Mouse (Mus musculus) WW6 (cell line): Measurements from ENCODE around the gene Drg2.
A peak's percentile ranks its signal among the peaks of the same experiment; 100 is the strongest.

Experiments used
- DNase-seq: peaks from one replicate; pipeline ENCODE4 v3.0.0-alpha.2; 2013; ENCODE audit warnings: low read depth, low spot score

Gene Drg2

DNA sequence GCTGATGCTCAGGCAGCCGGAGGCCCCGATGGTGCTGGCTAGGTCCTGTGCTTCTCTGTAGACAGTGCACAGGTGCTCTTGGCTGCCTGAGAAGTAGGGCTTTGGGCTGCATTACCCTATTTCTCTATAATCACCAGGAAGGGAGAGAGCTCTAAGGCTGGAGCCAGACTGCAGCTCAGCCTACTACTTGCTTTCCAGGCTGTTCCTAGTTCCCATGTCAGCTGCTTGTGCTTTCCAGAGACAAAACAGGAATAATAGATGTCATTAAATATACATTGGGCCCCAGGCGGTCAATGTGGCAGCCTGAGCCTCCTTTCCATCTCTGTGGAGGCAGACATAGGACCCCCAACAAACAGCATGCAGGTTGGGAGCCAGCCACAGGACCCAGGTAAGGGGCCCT is 14.6 kb downstream of the Drg2 start, which contains the start of gene Myo15:
Gene Myo15, plus strand, starts transcription at position 301 of the 400 bp plus-strand sequence.
- no peak for DNase-seq

GRCm38 (mm10) chr11:60470743-60471142 is 16.4 kb downstream of the Drg2 start:
- DNase-seq = no peak

DNA sequence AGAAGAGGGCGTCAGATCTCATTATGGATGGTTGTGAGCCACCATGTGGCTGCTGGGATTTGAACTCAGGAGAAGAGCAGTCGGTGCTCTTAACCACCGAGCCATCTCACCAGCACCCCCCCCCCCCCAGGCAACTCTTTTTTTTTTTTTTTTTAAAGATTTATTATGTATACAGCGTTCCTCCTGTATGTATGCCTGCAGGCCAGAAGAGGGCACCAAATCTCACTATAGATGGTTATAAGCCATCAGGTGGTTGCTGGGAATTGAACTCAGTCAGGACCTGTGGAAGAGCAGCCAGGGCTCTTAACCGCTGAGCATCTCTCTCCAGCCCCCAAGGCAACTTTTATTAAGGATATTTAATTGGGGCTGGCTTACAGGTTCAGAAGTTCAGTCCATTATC is 20.1 kb downstream of the Drg2 start:
- DNase-seq = no peak

DNA sequence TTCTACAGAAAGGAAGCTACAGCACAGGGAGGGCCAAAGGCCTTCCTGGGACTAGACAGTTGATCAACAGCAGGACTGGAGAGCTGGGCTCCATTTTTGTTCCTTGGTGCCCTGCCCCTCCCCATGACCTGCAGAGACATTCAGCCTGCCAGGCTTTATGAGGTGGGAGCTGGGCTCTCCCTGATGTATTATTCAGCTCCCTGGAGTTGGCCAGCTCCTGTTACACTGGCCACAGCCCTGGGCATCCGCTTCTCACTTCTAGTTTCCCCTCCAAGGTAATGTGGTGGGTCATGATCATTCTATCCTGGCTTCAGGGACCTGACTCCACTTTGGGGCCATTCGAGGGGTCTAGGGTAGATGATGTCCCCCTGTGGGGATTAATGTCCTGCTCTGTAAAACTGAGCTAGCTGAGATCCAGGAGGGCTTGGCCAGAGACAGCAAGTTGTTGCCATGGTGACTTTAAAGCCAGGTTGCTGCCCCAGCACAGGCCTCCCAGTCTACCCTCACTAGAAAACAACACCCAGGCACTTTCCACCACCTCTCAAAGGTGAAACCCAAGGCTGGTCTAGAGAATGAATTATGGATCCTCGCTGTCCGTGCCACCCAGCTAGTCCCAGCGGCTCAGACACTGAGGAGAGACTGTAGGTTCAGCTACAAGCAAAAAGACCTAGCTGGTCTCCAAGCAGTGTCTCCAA is 21.4 kb downstream of the Drg2 start:
- DNase-seq = no peak

GRCm38 (mm10) chr11:60478121-60478520 is 23.7 kb downstream of the Drg2 start:
- peak; percentile 65 for DNase-seq

GRCm38 (mm10) chr11:60486267-60486666 is 31.9 kb downstream of the Drg2 start:
- no peak for DNase-seq

- no peak for DNase-seq
Measured at GRCm38 (mm10) chr11:60492726-60493125, 38.3 kb downstream of the Drg2 start.

DNA sequence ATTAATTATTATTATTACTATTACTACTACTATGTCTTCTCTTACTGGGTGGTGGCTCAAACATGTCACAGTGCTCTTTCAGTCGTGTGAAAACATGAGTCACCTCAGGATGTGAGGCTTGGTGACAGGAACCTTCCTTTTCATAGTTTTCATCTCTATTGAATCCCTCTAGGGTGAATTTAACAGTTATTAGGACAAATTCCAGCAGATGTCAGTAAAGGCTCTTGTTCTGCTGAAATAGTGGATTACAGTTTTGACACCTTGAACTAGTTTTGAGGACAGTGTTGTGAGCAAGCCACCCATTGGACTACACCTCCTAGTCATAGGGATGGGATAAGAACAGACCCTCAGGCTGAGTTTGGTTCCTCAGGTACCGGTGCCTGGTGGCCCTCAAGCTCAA is 41.3 kb downstream of the Drg2 start:
- no peak for DNase-seq

GRCm38 (mm10) chr11:60507281-60507680 is 52.9 kb downstream of the Drg2 start:
- no peak for DNase-seq

DNA sequence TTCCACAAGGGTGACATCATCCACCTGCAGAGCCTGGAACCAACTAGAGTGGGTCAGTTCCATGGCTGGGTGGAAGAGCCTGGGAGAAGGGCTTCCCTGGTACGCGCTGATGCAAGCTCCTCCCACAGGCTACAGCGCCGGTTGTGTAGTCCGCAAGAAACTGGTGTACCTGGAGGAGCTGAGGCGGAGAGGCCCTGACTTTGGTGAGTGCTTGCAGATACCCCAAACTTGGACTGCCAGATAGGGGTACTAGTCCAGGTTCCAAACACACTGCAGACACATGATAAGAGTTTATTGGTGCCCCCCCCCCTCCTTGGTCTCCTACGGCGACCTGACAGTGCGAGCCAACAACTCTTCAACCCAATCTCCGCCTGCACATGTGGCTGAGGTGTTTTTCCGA is 54.6 kb downstream of the Drg2 start:
- no peak for DNase-seq

DNA sequence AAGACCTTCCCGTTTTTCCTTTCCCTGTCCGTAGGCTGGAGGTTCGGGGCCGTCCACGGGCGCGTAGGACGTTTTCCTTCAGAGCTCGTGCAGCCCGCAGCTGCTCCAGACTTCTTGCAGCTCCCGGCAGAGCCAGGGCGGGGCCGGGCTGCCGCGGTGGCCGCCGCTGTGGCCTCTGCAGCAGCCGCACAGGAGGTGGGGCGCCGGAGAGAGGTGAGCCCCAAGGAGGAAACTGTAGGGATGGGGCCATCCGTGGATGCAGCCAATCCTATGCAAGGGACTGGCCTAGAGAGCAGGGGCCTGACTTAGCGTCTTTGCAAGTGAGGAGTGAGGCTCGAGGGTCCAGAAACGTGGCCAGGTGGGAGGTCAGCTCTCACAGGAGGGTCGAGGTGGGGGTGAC is 55.1 kb downstream of the Drg2 start:
- DNase-seq = no peak

DNA sequence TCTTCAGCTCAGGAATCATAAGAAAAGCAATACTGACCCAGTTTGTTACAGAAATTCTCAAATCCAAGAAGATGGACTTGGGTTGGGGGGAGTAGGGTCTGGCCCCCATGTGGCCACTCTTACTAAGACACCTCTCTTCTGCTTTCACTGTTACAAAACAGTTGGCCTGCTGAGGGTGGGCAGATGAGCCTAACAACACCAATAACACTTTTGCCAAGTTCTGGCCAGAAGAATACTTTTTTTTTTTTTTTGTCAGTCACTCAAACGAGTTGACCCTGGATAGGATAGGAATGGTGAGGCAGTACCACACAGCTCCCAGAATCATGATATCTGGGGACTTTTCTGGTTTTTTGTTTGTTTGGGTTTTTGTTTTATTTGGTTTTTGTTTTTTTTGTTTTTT is 57.5 kb downstream of the Drg2 start:
- DNase-seq = no peak

- DNase-seq = no peak
Measured at GRCm38 (mm10) chr11:60512520-60512919, 58.1 kb downstream of the Drg2 start.

- DNase-seq = no peak
Measured at GRCm38 (mm10) chr11:60514941-60515340, 60.5 kb downstream of the Drg2 start.

- DNase-seq = no peak
Measured at GRCm38 (mm10) chr11:60518305-60518704, 63.9 kb downstream of the Drg2 start.
